Mouse (Mus musculus): Measurements from ENCODE around the gene Ets1. TPM values are rescaled to one million over a fixed set of nuclear protein-coding genes. Genes with fewer than 3 reads are reported as not detected.

Ets1 gene
- polyA plus RNA-seq, 1 experiment from 2014 or later: 40.8 TPM

- H3K4me1 ChIP-seq: peaks cover 53% of the 10 kb centered on the region
- peak overlapping the region; percentile 79 for H3K9ac ChIP-seq
- WGBS: 17% methylated on average over 9 of the region's 9 CpGs
- no peaks in the 10 kb centered on the region for H3K36me3 ChIP-seq
- no peak for ATAC-seq (ENCODE audit: insufficient number of reproducible peaks, insufficient read depth, low FRiP score, low TSS enrichment, low read depth)
- H3K27me3 ChIP-seq: peaks cover 5% of the 10 kb centered on the region
- peak overlapping the region; percentile 88; the same call in 1 of the 2 replicates for H3K27ac ChIP-seq
- H3K4me3 ChIP-seq: peak overlapping the region; percentile 67
- H3K4me2 ChIP-seq: peak overlapping the region; percentile 87
- no peaks in the 10 kb centered on the region for H3K9me3 ChIP-seq
Observed at GRCm38 (mm10) chr9:32697291-32698110, 61.5 kb downstream of the Ets1 start.

GRCm38 (mm10) chr9:32698766-32699165 lies 62.7 kb downstream of the Ets1 start:
- ATAC-seq (ENCODE audit: insufficient number of reproducible peaks, insufficient read depth, low FRiP score, low TSS enrichment, low read depth): no peak
- Histone ChIP-seq H3K27me3 (no peaks in the 10 kb centered on the region; the same call in 1 of the 2 replicates), H3K4me1 (peaks cover 53% of the 10 kb centered on the region), H3K4me2 (peak overlapping the region; percentile 46), H3K9ac (0 out of 2 replicates have a peak overlapping the region, but pooled peaks have one; percentile 21), H3K9me3 (no peaks in the 10 kb centered on the region), H3K4me3 (peak overlapping the region; percentile 12; the same call in 1 of the 2 replicates), H3K36me3 (no peaks in the 10 kb centered on the region), H3K27ac (no peak overlapping the region)
- 76% methylated on average over 4 of the region's 4 CpGs for WGBS

DNA sequence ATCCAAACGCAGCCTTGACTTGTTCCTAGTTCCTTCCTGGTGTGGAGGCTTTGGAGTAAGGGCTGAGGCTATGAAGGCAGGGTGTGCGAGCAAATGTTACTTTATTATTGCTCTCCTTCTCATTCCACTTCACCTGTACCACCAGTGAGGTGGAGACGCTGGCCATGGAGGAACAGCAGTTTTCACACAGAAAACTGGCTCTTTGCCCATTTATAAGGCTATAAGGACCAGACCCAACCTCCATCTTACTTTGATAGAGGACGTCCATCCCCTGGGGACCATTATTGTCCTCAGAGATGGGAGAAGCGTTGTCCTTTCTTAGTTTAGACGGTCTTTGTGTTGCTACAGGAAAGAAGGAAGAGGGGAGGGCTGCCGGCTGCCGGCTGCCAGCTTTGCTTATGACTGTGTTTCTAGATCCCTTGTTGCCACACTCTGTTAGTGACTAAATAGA lies 63.4 kb downstream of the Ets1 start:
- Histone ChIP-seq H3K36me3 (no peaks in the 10 kb centered on the region), H3K9ac (peak overlapping the region; percentile 21; the same call in 1 of the 2 replicates), H3K27me3 (no peaks in the 10 kb centered on the region), H3K4me1 (peaks cover 53% of the 10 kb centered on the region), H3K4me2 (peak overlapping the region; percentile 46), H3K4me3 (peak overlapping the region; percentile 12; the same call in 1 of the 2 replicates), H3K9me3 (no peaks in the 10 kb centered on the region), H3K27ac (no peak overlapping the region)
- no peak for ATAC-seq (ENCODE audit: insufficient number of reproducible peaks, insufficient read depth, low FRiP score, low TSS enrichment, low read depth)
- 69% methylated on average over 8 of the region's 8 CpGs for WGBS

DNA sequence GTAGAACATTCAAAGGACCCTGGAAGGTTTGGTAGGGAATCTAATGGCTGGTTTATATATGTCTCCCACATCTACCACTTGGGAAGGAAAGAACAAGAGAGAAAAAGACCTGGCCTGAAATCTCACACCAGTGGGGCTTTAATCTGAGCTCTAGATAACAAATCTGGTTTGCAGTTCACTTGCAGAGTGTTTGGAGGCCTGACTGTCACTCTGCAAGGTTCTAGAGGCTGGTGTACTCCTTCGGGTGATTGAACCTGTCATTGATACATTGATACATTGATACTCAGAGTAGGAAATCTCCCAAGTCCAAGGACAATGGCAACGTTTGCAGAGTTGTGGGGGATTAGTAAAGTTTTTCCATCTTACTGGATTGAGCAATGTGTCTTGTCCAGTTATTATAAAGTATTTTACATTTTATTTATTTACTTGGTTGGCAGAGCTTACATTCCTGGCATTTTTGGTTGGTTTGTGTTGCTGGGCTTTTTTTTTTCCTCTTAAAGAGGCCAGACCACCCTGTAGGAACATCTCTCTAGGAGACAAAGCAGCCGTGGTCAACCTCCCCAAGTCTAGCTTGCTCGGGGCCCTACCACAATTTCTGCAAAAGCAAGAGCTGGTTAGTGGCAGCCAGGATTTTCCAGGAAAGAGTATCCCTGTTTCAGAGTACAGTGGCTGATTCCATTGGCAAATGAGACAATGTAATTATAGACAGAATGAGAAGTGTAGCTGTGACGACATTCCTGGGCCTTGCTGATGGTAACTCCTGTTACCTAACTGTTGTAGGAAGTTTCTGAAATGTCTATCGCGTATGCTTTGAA lies 64.3 kb downstream of the Ets1 start:
- H3K9ac ChIP-seq: no peak overlapping the region
- H3K27me3 ChIP-seq: no peaks in the 10 kb centered on the region
- no peaks in the 10 kb centered on the region for H3K9me3 ChIP-seq
- peaks cover 49% of the 10 kb centered on the region for H3K4me1 ChIP-seq
- ATAC-seq (ENCODE audit: insufficient number of reproducible peaks, insufficient read depth, low FRiP score, low TSS enrichment, low read depth): no peak
- H3K27ac ChIP-seq: 0 out of 2 replicates have a peak overlapping the region, but pooled peaks have one; percentile 22
- H3K36me3 ChIP-seq: no peaks in the 10 kb centered on the region
- no peak overlapping the region; the same call in 1 of the 2 replicates for H3K4me3 ChIP-seq
- 57% methylated on average over 7 of the region's 7 CpGs for WGBS
- peak overlapping the region; percentile 46; the same call in 1 of the 2 replicates for H3K4me2 ChIP-seq

GRCm38 (mm10) chr9:32701126-32701997 lies 65.3 kb downstream of the Ets1 start:
- peaks cover 51% of the 10 kb centered on the region for H3K4me1 ChIP-seq
- no peak overlapping the region for H3K9ac ChIP-seq
- 0 out of 2 replicates have a peak overlapping the region, but pooled peaks have one; percentile 46 for H3K4me2 ChIP-seq
- no peaks in the 10 kb centered on the region for H3K27me3 ChIP-seq
- H3K27ac ChIP-seq: no peak overlapping the region
- H3K36me3 ChIP-seq: no peaks in the 10 kb centered on the region
- ATAC-seq (ENCODE audit: insufficient number of reproducible peaks, insufficient read depth, low FRiP score, low TSS enrichment, low read depth): no peak
- no peaks in the 10 kb centered on the region for H3K9me3 ChIP-seq
- H3K4me3 ChIP-seq: no peak overlapping the region
- WGBS: 78% methylated on average over 20 of the region's 20 CpGs

GRCm38 (mm10) chr9:32701998-32702305 lies 65.9 kb downstream of the Ets1 start:
- 78% methylated on average over 2 of the region's 2 CpGs for WGBS
- Histone ChIP-seq H3K27me3 (no peaks in the 10 kb centered on the region), H3K4me2 (no peak overlapping the region), H3K4me3 (no peak overlapping the region), H3K36me3 (no peaks in the 10 kb centered on the region), H3K27ac (no peak overlapping the region), H3K4me1 (peaks cover 53% of the 10 kb centered on the region), H3K9ac (no peak overlapping the region), H3K9me3 (no peaks in the 10 kb centered on the region)
- no peak for ATAC-seq (ENCODE audit: insufficient number of reproducible peaks, insufficient read depth, low FRiP score, low TSS enrichment, low read depth)

DNA sequence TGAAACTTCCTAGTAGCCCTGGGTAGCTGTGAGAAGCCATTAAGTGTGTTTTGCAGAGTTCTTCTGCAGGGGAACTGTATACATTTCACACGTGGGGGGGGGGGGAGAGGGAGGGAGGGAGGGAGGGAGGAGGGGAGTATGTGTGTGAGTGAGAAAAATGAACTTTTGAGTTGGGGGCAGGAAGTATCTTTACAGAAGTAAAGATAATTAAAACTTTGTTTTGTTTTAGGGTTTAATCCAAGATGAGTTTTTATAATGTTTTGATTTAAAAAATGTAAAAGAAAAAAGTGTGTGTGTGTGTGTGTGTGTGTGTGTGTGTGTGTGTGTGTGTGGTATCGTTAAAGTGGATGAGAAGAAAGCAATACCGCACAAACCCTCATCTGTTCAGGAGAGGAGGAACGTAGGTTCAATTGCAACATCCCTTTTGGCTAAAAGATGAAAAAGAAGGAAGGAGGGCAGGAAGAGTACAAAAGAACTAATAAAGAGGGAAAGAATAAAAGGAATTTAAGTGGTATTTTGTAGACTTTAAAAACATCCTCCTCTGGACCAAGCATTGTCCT lies 66.9 kb downstream of the Ets1 start:
- H3K27me3 ChIP-seq: no peaks in the 10 kb centered on the region
- no peaks in the 10 kb centered on the region for H3K9me3 ChIP-seq
- H3K4me2 ChIP-seq: no peak overlapping the region
- WGBS: 54% methylated on average over 4 of the region's 4 CpGs
- peaks cover 48% of the 10 kb centered on the region for H3K4me1 ChIP-seq
- H3K4me3 ChIP-seq: no peak overlapping the region
- H3K36me3 ChIP-seq: no peaks in the 10 kb centered on the region
- ATAC-seq (ENCODE audit: insufficient number of reproducible peaks, insufficient read depth, low FRiP score, low TSS enrichment, low read depth): no peak
- H3K27ac ChIP-seq: no peak overlapping the region
- H3K9ac ChIP-seq: no peak overlapping the region

- WGBS: 83% methylated on average over 7 of the region's 7 CpGs
- no peak for ATAC-seq (ENCODE audit: insufficient number of reproducible peaks, insufficient read depth, low FRiP score, low TSS enrichment, low read depth)
- no peak overlapping the region for H3K4me3 ChIP-seq
- no peaks in the 10 kb centered on the region for H3K36me3 ChIP-seq
- no peaks in the 10 kb centered on the region for H3K9me3 ChIP-seq
- H3K27me3 ChIP-seq: no peaks in the 10 kb centered on the region
- no peak overlapping the region for H3K9ac ChIP-seq
- H3K4me1 ChIP-seq: peaks cover 54% of the 10 kb centered on the region
- H3K27ac ChIP-seq: no peak overlapping the region
- no peak overlapping the region for H3K4me2 ChIP-seq
Observed at GRCm38 (mm10) chr9:32703976-32704745, 68.1 kb downstream of the Ets1 start.

DNA sequence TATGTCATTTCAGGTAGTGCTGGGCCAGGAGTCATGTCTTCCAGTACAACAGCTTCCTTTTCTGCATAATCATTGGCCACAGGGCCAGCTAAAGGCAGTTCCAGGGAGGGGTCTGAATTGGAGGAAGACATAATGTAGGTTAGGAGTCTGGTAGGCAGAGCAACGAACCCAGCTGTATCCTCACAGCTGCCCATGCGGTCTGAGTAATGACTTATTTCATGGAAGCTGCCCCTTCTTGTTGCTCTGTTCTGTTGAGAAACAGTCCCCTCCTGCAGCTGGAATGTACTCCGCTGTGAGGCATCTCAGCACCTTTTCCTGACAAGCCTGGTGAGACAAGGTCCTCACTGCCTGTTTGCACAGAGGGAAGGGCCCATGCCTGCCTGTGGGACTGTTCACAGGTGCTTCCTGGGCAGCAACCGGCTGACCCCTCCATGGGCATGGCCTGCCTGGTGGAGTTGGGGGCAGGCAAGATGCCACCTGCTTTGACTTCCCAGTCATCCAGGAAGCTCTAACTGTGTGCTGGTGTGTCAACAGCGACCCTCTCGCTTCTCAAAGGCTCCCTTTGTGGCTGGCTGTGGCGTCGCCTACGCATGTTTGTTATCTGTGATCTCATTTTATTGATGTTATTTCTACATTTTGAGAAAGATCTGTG lies 69.9 kb downstream of the Ets1 start:
- 80% methylated on average over 9 of the region's 9 CpGs for WGBS
- Histone ChIP-seq H3K27me3 (no peaks in the 10 kb centered on the region), H3K9me3 (no peaks in the 10 kb centered on the region), H3K27ac (no peak overlapping the region), H3K9ac (no peak overlapping the region), H3K4me2 (no peak overlapping the region), H3K4me3 (no peak overlapping the region), H3K4me1 (peaks cover 54% of the 10 kb centered on the region), H3K36me3 (no peaks in the 10 kb centered on the region)
- ATAC-seq (ENCODE audit: insufficient number of reproducible peaks, insufficient read depth, low FRiP score, low TSS enrichment, low read depth): no peak

- ATAC-seq (ENCODE audit: insufficient number of reproducible peaks, insufficient read depth, low FRiP score, low TSS enrichment, low read depth): no peak
- H3K9me3 ChIP-seq: no peaks in the 10 kb centered on the region
Observed at GRCm38 (mm10) chr9:32707436-32707835, 71.4 kb downstream of the Ets1 start.

More at GRCm38 (mm10) chr9:32707436-32707835, 71.4 kb downstream of the Ets1 start:
- Histone ChIP-seq H3K27me3 (no peaks in the 10 kb centered on the region), H3K4me1 (peaks cover 55% of the 10 kb centered on the region), H3K4me3 (no peak overlapping the region), H3K4me2 (no peak overlapping the region), H3K27ac (no peak overlapping the region), H3K9ac (no peak overlapping the region), H3K36me3 (no peaks in the 10 kb centered on the region)
- 57% methylated on average over 3 of the region's 3 CpGs for WGBS

All from embryonic facial prominence, embryonic 13.5 days (tissue).